Mouse (Mus musculus): ENCODE data around the gene Tomm40l. TPM values are rescaled to one million over a fixed set of nuclear protein-coding genes. Genes with fewer than 3 reads are reported as not detected.

Tomm40l gene
- total RNA-seq, 2 experiments from 2014 or later: 25.0 to 46.9 TPM

DNA sequence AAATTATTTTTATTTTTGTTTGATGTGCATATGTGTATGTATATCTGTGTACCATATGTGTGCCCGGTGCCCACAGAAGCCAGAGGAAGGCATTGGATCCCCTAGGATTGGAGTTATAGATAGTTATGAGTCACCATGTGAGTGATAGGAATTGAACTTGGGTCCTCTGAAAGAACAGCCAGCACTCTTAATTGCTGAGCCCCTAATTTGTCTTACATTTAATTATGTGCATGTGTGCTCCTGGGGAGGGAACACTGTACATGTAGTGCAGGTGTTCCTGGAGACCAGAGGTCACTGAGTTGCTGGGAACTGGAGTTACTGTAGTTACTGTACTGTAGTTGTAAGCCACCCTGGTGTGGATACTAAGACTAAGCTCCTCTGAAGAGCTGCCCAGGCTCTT is 21.5 kb downstream of the Tomm40l start:
- ATAC-seq (replicated peaks; ENCODE audit: low FRiP score, low TSS enrichment, poor library complexity, severe bottlenecking): no peak

DNA sequence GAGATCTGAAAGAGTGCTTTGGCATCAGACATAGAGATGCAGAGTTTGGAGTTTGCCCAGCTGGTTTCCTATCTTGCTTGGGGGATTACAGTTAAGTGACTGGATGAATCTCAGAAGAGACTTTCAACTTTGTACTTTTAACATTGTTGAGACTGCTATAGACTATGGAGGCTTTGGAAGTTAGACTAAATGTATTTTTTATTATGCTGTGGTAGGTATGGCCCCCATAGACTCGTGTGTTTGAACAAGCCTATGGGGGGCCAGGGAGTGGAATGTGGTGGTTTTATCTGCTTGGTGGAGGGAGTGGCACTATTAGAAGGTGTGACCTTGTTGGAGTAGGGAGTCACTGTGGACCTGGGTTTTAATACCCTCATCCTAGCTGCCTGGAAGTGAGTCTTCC is 22.8 kb downstream of the Tomm40l start:
- ATAC-seq (replicated peaks; ENCODE audit: low FRiP score, low TSS enrichment, poor library complexity, severe bottlenecking): no peak

DNA sequence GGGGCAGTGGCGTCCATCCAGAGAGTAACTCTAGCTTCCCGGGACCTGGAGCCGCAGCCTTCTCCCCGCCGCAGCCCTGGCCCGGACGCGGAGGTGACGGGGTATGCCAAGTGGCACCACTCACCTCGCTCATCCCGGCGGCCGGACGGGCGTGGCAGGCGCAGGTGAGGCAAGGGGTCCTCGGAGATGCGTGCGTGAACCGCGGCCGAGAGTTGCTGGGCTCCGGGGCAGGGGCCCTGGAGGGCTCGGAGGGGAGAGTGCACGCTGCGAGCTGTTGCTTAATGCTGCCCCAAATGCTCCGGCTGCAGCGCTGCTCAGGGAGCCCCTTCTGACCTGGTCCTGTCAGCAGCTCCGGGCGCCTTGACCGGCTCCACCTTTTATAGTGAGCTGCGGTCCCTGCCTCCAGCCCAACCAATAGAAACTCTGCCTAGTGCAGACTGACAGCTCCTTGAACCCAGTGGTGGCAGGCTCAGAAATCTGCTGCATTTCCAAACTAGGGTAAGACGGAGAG is 26.4 kb downstream of the Tomm40l start, which contains the start of gene Pcp4l1:
Gene Pcp4l1 (minus strand): TSS at position 382 of the 511 bp plus-strand sequence.
- peak; percentile 85 for ATAC-seq (replicated peaks; ENCODE audit: low FRiP score, low TSS enrichment, poor library complexity, severe bottlenecking)

DNA sequence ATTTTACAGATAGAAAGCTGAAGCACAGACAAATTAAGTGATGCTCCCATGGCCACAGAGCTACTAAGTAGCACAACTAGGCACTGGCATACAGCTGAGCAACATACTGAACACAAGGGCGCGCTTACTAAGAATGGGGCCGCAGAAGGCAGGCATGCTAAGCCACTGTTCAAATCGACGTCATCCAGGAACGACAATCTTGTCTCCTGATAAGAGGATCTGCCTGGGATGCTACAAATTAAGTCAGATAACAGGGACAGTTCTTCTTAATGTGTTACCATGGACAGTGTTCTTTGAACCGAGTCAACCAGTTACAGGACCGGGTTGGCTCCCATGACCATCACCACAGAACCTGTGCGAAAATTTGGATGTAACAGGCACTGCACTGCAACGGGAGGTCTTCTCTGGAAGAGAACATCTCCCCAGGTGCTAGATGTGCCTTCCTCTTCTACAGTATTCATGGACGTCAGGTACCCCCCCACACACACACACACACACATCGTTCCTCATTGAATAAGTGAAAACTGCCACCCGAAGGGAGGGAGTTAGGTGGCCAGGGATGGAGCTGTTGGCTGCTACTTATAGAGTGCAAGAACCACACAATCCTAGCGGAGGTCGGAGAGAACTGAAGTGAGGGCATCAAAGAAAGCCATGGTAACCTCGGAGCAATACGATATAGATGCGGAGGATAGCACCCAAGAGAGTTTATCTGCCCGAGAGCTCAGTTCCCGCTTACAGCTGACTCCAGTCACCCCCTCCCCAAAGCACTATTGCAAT is 27.1 kb downstream of the Tomm40l start:
- peak; percentile 39; the same call in 1 of the 2 replicates for ATAC-seq (replicated peaks; ENCODE audit: low FRiP score, low TSS enrichment, poor library complexity, severe bottlenecking)

DNA sequence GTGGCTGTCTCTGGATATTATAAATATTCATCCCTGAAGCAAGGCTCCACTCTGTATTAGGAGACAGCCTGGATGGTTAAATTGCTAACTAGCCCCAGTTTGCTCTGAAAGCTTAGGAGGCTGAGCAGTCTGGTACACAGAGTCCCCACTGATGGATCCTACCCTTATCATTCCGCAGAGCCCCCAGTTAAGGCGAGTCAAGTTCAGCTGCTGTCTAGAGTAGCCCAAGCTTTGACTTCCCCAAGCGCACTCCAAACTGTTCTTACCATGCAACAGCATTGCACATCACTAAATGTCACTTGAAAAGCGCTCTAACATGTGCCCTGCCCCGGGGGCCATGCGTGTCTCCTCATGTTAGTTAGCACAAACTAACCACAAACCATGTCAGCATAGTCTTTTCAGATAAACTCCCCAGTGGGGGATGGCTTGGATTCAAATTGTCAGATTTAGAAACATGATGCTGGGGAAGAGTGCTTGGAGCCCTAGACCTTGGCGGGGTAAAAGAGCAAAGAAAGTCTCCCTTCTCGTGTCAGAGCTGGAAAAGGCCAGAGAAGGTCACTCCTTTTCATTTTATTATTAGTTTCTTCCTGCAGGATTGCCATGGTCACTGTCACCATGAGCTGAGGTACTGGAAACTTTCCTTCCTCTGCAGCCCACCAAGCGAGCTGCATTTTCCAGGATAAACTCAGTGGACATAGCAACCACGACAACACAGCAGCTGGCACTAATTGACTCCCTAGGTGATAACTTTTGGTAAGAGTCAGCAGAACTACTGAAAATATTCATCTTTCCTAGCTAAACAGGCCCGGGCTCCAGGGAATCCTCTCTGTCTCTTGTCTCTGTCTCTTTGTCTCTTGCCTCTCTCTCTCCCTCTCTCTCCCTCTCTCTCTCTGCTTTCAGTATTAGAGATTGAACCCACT is 28.1 kb downstream of the Tomm40l start:
- ATAC-seq (replicated peaks; ENCODE audit: low FRiP score, low TSS enrichment, poor library complexity, severe bottlenecking): no peak

DNA sequence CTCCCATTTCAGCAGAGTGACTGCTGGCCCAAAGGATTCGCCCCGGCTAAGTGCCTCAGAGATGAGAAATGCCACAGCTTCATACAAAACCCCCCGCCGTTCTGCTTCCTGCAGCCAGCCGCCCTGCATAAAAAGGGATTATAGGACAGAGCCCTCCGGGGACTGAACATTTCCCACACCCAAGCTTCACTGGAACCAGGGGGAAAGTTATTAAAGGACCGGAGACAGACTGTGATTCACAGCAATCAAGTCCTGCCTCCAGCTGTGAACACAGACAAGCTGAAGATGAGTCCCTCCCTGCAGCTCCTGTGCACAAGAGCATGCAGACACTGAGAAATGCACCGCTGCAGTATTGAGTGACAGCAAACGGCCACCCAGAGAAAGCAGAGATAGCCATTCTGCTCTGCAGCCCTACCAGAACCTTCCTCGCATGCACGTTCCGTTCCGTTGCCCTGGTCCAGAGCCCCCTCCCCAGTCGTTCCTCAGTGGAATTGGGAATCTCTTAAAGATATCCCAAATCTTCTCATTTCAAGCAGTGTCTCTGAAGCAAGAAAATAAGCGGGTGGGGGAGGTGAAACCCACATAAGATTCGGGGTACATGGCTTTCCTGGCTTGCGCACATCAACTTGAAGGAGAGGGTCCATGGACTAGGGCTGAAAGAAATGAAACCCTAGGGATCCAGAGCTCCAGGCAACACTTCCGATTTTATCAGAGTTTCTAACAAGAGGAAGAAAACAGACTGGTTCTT is 29.0 kb downstream of the Tomm40l start:
- ATAC-seq (replicated peaks; ENCODE audit: low FRiP score, low TSS enrichment, poor library complexity, severe bottlenecking): no peak

DNA sequence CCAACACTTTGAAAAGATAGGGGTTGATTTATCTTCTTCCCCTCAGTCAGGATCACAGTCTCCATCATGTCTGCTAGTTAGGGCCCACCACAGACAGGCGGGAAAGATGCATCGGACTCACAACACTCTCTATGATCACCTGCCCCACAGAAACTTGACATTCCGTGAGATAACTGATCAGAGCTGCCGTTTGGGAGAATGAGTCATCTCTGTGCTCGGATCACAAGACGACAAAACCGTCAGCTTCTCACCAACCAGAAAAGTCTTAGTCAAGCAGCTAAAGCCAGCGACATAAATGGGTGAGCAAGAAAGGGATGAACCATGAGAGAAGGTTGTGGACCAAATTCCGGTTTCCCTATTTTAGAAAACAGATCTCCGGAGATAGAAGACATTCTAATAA is 30.0 kb downstream of the Tomm40l start:
- no peak for ATAC-seq (replicated peaks; ENCODE audit: low FRiP score, low TSS enrichment, poor library complexity, severe bottlenecking)

DNA sequence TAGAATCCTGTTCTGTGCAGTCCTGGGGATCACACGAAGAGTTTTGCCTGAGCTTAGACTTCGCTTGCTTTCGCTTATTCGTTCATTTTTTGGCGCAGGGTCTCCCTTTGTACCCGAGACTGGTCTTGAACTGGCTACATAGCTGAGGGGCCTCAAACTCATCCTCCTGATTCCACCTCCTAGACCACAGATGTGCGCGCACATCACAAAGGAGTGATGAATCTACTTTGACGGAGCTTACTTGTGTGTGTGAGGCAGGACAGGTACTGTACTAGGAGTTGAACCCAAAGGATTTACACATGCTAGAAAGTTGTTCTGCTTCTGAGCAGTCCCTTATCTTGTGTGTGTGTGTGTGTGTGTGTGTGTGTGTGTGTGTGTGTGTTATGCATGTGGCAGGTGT is 31.5 kb downstream of the Tomm40l start:
- no peak for ATAC-seq (replicated peaks; ENCODE audit: low FRiP score, low TSS enrichment, poor library complexity, severe bottlenecking)

DNA sequence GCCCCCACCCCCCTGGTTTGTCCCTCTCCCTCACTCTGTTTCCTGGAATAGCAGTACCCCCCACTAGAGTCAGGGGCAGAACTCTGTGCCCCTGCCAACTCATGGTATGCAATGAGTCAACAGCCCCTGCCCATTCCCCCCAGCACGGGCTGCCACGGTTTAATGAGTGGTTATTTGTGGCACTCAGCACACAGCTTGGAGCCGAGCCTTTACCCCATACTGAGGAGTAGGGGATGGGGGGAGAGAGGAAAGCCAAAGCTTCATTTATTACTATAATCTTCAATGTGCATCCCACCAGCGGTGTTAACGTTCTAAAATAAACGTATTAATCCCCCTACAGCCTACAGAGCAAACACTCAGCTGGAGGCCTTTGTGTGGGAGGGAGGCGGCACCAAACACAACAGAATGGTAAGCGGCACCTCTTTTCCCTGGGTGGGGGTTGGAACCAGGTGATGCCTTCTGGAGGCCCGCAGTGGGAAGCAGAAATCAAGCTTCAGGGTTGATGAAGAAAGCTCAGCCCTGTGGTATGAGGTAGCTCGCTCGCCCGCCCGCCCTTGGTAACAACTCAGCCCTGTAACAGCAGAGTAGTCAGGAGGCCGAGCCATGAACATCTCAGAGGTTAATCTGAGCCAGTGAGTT is 32.7 kb downstream of the Tomm40l start:
- no peak for ATAC-seq (replicated peaks; ENCODE audit: low FRiP score, low TSS enrichment, poor library complexity, severe bottlenecking)

DNA sequence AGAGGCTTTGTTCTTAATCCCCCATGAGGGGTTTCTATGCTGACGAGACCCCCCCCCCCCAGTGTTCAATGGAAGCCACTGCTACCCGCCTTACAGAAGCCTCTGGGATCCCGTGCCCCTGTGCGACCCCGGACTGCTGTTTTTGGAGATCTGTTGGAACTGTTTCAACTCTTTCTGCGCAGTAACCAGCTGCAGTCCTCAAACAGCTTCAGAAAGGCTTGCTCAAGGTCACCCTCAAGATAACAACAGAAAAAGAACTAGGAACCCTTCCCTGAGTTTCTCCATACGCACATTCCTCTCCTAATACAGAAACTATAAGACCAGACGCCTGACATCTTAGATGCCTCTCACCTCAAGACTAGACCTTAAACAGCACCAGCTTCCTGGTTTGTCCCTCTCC is 33.3 kb downstream of the Tomm40l start:
- ATAC-seq (replicated peaks; ENCODE audit: low FRiP score, low TSS enrichment, poor library complexity, severe bottlenecking): no peak

DNA sequence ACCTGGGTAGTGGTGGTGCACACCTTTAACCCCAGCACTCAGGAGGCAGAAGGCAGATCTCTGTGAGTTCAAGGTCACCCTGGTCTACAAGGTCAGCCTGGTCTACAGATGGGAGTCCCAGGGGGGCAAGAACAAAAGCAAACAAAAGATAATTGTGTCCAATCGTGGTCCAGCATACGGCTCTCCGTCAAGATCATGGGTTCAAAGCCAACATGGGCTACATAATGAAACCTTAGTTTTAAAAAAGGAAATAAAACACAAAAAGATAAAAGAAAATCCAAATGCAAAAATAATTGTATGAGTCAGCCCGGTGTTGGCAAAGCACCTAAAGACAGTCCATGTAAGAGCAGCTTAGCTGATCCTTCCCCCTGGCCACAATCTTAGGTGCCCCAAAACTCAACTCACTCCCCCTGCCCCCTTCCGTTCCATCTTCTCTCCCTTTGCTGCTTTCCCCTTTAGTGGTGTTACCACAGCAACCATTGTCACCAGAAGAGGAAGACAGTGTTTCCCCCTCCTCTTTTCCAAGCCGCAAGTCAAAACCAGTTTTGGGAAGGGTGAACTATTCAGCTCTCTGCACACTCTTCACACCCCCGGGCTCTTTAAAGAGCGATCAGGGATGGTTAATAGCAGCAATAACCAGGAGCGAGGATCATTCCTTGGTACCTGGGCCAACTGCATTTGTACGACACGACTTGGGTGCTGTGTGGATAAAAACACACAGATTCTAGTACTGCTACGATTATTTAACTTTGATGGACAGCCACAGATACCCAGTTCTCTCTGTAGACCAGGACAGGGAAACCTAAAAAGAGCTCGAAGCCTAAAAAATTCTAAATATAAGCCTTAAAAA is 34.2 kb downstream of the Tomm40l start:
- no peak for ATAC-seq (replicated peaks; ENCODE audit: low FRiP score, low TSS enrichment, poor library complexity, severe bottlenecking)

DNA sequence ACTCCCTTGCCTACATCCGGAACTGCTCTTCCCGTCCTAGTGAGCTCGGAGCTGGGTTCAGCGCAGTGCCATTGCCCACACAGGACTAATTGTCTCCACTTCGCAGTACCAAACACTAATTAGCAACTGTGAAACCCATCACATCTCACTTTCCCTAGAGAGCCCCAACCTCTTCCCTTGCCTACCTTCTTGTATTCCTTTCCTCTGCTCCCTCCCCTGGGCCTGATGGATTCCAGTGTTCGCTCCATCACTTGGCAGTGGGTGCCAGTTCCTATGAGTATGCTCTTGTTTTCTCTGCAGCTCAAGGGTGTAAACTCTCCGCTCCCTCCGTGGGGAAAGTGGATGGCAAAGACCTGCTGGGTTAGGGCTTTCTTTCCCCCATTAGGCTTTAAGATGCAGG is 36.7 kb downstream of the Tomm40l start:
- no peak for ATAC-seq (replicated peaks; ENCODE audit: low FRiP score, low TSS enrichment, poor library complexity, severe bottlenecking)

DNA sequence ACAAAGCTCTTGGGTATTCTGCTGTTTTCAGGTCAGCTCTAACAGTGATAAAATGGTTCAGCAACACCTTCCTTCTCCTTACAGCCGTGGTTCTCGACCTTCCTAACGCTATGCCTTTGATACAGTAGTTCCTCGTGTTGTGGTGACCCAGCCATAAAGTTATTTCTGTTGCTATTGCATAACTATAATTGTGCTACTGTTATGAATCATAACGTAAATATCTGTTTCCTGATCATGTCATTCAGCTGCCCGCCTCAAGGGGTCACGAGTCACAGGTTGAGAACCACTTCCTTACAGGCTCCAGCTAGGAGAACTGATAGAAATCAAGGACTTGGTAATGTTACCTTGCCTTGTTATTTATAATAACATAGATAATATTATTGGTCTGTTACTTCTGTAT is 38.0 kb downstream of the Tomm40l start:
- ATAC-seq (replicated peaks; ENCODE audit: low FRiP score, low TSS enrichment, poor library complexity, severe bottlenecking): peak; percentile 74

DNA sequence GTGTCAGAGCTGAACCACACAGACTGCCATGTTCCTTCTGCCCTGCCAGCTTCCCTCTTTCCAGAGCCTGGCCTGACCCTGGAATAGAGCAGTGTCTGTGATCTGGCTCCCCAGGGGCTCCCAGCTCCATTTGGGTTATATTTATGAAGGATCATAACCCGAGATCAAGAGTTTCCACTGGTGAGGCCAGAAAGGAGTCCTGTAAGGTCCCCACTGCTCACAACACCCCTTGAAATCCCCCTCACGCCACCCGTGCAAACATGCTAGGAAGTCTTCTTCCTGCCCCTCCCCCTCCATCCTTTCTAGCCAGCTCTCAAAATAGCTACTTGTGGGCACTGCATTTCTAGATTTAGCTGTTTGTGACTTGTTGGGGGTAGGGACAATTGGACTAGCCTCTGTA is 38.7 kb downstream of the Tomm40l start:
- no peak for ATAC-seq (replicated peaks; ENCODE audit: low FRiP score, low TSS enrichment, poor library complexity, severe bottlenecking)

DNA sequence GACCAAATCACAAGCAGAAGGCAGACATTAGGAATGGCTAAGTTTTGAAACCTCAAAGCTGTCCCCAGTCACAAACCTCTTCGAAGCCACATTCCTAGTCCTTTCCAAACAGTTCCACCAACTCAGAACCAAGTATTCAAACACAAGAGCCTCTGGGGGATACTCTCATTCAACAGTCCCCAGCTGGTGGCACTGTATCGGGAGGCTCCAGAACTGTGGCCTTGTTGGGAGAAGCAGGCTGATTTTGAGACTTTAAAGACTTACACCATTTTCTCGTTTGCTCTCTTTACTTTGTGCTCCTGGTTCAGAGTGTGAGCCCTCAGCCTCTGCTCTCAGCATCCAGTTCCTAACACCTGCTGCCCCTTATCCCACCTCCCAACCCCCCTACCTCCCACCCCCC is 39.3 kb downstream of the Tomm40l start:
- no peak for ATAC-seq (replicated peaks; ENCODE audit: low FRiP score, low TSS enrichment, poor library complexity, severe bottlenecking)

DNA sequence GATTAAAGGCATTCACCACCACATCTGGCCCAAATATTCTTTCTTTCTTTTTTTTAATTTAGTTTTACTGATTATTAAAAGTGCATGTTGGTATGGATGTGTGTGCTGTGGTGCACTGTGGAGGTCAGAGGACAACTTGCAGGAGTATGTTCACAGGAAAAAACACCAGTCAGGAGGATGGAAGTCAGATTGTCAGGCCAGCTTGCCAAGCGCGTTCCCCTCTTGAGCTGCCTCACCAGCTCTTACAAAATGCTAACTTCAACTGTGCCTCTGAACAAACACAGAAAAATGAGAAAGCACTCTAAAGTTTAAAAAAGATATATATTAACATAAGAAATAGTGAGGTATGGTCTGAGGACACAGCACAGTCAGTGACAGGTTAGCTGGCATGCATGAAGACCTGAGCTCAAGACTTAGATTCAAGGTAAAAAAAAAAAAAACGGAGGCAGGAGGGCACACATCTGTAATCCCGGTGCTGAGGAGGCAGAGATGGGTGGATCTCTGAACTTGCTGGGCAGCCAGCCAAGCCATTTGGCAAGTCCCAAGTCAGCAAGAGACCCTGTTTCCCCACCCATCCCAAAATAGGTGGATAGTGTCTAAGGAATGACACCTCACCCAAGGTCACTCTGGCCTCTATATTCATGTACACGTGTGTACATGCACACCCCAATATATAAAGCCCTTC is 42.7 kb downstream of the Tomm40l start:
- ATAC-seq (replicated peaks; ENCODE audit: low FRiP score, low TSS enrichment, poor library complexity, severe bottlenecking): no peak

DNA sequence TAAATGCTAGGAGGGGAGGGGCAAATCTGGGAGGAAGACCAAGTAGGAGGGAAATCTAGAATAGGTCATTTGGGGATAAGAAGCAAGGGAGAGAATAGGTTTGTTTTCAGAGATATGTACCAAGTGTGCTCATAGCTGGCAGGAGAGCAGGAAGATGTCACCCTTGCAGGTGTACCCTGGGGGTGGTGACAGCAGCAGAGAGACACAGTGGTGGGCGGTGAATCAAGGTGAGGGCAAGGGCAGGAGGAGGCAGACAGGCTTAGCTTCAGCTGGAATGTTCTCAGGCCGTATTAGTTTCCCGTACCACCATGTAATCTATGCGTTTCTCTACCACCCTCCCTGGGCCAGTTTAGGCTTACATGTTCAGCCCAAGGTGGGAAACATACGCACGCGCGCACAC is 49.5 kb downstream of the Tomm40l start:
- no peak for ATAC-seq (replicated peaks; ENCODE audit: low FRiP score, low TSS enrichment, poor library complexity, severe bottlenecking)

DNA sequence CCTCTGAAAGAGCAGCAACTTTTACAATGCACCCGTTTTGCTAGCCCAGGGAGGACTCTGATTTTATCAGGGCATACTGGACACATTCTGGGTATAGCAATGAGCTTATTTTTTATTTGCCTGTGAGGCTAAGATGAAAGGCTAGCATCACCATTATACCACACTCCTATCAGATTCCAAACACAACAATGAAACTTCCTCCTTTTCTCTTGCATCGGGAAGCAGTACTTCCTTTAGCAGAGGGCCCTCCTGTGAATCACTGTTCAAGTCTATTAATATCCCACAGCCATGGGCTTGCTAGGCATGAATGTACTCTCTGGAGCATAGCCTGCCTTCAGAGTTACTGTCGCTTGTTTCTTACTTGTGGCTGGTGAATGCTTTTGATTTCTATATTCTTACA is 51.2 kb downstream of the Tomm40l start:
- no peak for ATAC-seq (replicated peaks; ENCODE audit: low FRiP score, low TSS enrichment, poor library complexity, severe bottlenecking)
